Mouse (Mus musculus) thymus, postnatal 14 days (tissue): Measurements from ENCODE around the gene Sbk1.
A peak's percentile ranks its signal among the peaks of the same experiment; 100 is the strongest.
"Not testable (repeated sequence)": the region's sequence is repeated elsewhere in the genome, so short reads cannot be mapped to it uniquely, and the experiment has no call there.

Experiments
- DNase-seq: peaks from one replicate; pipeline ENCODE4 v3.0.0; 2021

Gene Sbk1

DNA sequence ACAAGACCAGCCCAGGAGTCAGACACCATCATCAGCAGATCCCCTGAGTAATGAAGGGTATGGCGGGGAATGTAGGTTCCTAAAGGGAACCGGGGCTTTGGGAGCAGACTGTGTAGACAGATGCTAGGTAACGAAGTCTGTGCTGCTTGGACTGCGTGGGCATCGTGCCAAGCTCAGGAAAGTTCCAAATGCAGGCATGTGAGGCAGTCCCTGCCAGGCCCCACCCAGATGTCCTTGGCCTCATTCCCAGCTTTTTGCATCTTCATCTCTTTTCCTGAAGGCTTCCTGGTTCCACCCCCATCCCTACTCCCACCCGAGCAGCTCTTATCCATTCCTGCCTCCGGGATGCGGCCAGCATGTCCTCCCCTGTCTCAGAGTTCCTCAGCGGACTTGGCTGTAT lies 6.5 kb upstream of the Sbk1 start:
- DNase-seq = no peak

DNA sequence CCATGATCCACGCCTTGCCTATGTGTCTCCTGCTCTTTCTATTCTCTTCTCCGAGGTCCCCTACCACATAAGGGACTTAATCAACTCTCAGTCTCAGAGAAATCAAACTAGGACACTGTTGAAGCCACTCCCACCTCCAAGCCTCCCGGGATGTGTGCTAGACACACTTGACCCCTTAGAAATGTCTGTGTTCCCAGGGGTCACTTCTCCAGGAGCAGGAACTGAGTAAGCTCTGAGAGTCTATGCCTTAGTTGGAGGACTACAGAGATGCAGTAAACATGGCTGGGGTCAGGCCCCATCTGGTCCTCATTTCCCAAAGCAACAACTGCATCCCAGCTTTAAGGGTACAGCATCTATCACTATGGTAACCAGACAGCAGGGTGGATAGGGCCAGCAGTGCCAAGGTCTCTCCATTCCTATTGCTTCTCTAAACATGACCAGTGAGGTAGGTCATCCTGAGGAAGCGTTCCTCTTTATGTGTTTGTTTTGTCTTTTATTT lies 6.0 kb upstream of the Sbk1 start:
- no peak for DNase-seq

DNA sequence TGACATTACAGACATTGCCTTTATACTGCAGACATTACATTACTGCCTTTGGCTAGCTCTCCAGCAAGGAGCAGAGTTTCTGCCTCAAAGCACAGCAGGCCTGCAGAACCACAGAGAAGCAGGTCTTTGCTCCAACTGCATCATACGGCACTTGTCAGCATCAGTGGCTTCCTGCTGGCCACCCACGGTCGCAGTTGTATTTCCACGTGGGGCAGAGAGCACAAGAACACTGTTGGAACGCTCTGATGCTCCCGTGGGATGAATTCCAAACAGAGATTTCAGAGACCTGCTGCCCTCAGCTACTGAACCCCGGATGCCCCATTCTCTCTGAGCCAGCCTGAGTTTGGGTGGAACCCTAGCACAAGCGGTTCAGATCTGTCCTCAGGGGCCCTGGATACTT lies 4.8 kb upstream of the Sbk1 start:
- DNase-seq = no peak

DNA sequence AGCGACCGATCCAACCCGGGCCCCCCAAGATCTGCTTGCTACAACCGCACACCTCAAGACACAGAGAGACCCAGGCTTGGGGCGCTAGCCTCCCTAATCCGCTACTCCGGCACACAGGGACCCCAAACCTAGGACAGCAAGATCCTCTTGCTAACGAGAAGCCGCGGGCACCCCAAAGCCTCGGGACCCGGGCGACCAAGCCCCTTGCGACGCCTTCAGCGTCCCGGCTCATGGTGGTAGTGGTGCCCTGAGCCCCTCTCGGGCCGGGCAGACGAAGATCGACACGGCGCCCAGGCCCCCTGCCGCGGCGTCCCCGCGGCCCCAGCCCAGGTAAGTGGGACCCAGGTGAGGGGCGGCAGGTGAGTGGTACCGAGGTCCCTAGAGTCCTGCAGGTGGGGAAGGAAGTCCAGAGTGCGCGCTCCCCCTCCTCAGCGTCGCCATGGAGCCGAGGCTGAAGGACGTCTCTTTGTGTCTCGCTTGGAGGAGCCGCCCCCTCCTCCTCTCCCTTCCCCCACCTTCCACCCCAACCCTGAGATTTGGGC lies 422 bp downstream of the Sbk1 start:
- peak; percentile 59 for DNase-seq

DNA sequence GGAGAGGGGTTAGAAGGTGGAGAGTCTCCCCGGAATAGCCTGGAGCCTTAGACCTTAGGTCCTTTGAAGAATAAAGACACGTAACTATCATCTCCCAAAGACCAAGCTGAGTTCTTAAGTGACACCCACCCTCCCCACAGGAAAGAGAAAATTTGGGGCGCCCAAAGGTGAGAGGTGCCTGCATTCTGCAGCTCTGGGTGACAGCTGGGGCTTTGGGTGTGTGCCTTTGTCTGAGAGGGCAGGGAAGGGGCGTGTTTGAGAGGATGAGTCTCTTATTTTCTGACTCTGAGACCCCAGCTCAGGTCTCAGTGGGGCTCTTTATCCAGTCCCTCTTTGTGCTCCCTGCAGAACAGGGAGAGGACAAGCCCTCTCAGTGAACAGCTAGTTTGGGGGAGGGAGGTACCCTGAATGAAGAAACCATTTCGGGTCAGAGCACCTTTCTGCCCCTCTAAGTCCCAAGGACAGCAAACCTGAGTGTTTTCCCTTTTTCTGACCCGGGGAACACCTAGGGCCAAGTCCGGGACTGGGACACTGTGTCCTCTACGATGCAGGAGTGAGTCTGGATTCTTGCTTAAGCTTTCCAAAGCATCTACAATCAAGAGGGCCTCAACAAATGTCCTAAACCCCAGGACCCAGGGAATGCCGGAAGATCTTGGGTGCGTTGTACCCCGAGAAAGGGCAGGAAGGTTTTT lies 1.1 kb downstream of the Sbk1 start:
- peak; percentile 74 for DNase-seq

DNA sequence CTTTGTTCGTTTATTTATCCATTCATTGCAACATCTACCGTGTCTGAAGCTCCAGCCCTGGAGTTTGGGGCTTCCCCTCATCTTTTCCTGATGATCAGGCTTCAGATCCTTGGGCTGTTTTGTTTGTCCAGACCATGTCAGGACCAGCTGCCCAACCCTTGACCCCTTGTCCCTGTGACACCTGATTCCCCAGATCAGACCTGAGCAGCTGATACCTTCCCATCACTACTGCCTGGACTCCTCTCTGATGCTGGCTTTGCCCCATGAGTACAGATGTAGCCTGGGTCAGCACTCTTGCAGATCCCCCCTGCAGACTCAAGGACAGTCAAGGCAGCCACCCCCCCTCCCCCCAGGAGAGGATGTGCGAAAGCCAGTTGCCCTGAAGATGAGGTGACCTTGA lies 1.7 kb downstream of the Sbk1 start:
- DNase-seq = no peak

DNA sequence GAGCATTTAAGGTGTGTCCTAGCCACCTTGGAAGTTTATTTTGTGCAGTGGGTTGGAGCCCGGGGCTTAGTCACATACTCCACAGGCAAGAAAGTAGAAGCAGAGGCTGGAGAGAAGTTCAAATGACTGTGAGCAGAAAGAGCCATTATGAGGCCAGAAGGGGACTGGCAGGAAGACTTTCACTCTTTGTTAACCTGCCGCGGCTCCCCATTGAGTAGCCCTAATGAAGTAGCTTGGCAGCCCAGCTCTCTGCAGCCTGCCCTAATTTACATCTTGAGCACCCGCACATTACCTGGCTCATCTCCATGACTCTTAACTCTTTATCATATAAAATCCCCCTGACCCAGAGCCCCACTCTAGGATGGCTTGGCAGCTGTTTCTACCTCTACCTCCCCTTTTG lies 2.2 kb downstream of the Sbk1 start:
- no peak for DNase-seq

DNA sequence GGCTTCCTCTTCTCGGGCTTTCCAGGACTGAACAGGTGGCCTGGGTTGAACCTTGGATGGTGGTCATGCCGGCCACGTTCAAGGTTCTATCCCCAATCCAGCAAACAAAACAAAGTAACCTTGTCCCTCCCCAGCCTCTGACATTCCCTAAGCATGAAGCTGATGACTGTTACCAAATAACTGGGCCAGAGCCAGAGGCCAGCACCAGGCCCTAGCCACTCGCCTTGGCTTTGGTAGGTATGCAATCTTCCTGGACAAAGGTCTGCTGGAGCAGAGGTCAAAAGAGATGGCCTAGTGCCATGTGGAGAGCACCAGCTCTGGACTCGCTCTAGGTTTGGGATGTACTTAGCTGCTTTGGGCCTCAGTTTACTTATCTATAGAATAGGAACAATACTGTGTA lies 3.3 kb downstream of the Sbk1 start:
- no peak for DNase-seq

DNA sequence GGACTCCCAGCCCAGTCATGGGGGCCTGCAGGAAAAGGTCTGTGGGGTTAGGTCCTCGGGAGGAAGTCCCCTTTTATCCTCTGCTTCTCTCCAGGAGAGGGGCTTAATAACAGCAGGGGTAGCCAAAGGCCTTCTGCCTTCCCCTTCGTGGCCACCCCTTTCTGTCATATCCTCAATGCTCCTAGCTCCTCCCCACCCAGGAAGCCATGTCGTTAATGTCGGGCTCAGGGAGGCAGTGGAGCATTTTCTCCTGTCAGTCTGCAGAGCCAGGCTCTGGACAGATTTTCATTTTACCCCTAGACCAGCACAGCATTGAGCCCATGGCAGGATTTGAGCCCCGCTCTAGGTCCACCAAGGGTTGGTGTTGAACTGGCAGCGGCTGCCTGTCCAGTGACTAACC lies 3.9 kb downstream of the Sbk1 start:
- DNase-seq = no peak

DNA sequence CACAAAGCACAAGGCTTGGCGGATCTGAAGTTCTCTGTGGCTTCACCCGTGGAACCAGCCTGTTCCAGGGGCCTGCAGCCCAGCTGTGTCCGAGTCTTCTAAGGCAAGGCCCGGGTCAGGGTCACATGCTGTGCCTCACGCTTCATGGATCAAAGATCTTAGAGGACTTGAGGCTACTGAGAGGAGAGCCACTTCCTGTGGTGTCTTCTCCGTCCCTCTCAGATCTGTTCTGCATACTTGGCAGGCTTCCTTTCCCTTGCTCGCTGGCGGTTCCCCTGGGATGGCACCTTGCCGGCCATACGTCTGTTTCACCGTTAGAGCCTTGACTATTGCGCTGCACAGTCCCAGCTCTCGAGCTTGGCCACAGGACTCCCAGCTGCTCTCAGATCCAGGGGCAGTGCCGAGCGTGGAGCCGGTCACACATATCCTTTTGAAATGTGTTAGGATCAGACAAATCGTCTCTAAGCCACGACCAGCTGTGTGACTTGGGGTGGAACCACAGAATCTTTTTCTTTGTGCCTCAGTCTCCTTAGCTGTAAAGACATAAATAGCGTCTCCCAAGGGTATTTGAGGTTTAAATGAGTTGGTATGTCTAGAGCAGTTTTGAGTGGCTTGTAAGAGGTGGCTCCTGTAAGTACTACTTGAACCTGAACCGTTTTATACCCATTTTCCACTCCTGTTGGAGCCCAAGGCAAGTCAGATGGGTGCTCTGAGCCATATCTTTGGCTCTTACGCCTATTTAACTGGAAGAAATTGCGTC lies 5.3 kb downstream of the Sbk1 start:
- no peak for DNase-seq

DNA sequence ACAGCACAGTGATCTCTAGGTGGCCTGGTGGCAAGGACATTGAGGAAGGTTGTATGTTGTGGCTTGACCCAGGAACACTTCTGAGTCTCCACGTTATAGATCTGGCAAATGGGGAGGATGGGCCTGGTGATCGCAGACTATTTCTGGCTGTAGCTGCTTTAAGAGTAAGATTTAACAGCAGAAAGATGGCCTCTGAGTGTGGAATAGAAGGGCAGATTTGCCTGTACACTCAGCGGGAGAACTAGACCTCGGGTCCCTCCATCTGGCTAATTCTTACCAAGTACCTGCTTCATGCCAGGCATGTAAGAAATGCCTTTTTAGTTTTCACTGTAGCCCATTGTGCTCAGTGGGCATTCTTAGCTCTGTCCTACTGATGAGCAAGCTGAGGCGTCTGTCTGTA lies 6.4 kb downstream of the Sbk1 start:
- no peak for DNase-seq

DNA sequence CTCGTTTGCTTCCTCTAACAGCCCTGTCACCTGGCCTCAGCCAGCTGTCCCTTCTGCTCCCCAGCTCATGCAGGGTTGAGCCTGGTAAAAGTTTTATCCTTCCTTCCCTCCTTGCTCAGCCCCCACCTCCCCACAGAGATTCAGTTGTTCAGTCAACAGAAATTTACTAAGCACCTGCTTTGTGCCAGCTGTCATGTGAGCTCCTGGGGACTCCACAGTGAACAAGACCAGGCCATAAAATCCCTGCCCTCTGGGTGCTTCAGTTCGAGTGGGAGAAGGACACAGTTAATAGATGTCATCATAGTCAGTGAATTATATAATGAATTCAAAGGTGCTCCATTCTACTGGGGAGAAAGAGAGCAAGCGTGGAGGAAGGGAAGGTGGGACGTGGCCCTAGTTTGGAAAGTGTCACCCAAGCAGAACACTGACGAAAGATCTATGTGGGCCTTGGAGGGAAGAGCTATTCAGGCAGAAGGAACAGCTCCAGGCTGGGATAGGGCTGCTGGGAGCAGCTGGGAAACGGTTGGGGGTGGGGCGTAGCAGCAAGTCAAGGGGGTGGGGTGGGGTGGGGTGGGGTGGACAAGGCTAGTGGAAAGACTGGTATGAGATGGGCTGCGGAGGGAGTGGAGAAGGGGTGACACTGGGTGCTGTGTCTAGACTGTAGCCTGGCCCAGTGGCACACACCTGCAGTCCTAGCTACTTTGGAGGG lies 7.5 kb downstream of the Sbk1 start:
- DNase-seq = no peak

DNA sequence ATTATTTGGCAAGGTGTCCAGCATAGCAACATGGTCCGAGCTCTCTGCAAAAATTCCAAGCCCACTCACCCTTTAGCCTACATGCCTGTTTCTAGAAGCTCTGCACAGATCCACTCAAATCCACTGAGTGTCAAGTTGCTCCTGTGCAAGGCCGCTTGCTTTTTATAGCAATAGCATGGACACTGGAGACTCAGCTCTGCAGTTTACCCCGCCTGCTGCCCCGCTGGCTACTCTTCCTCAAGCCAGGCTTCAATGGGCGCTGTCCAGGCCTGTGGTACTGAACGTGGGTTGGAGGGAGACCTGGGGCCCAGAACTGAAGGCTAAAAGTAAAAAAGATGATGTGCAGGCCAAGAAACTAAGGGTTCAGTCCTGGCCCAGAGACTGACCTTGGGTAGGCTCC lies 8.3 kb downstream of the Sbk1 start:
- DNase-seq = no peak

DNA sequence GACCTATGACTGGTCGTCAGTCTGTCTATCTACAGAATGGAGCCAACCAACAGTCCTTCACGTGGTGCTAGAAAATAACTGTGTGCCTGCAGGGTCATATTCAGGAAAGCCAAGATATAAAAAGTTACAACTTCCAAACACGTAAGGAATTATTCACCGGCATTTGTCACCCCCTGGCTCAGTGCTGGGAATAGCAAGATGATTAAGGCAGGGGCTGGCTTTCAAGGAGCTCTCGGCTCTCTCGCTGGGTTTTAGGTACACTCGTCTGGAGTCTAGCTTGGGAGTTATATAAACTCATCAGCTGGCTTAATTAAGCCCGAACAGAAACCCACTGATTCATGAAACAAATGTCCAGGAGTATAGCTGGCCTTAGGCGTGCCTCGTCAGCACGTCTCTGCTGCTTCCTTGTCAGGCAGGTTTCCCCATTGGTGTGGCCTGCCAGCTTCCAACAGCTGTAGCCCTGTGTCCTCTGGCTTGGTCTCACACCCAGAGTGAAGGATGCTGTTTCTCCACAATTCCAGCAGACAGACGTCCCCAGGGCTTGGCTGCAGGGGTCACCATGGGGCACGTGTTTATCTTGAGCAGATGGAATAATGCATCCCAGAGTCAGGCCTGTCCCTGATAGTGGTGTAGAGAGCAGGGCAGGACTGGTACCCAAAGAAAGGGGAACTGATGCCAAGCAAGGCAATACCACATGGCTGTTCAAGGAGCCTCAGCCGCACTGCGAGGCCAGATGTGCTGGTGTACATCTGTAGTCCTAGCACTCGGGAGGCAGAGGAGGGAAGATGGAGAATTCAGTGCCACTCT lies 9.7 kb downstream of the Sbk1 start:
- DNase-seq = no peak

DNA sequence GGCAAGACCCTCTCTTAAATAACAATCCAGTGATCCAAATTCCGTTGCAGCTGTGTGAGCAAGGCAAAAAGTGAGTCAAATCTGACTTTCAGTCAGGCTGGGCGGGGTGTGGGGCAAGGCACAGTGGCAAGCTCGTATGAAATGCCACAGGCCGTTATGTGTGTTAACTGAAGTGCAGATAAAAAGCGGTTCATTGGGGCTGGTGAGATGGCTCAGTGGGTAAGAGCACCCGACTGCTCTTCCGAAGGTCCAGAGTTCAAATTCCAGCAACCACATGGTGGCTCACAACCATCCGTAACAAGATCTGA lies 10.2 kb downstream of the Sbk1 start:
- not testable (repeated sequence) for DNase-seq

DNA sequence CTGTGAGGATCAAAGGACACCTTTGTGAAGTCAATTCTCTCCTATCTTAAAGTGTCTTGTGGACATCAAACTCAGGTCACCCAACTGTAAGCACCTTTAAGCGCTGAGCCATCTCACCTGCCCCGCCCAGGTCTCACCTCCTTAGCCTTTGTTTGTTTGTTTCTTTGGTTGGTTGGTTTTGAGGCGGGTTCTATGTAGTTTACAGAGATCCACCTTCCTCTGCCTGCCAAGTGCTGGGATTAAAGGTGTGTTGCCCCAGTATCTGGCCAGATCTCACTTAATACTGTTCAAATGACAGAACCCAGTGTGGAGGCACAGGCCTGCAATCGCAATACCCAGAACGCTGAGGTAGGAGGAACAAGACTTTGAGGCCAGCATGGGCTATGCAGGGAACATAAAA lies 11.6 kb downstream of the Sbk1 start:
- DNase-seq = no peak

DNA sequence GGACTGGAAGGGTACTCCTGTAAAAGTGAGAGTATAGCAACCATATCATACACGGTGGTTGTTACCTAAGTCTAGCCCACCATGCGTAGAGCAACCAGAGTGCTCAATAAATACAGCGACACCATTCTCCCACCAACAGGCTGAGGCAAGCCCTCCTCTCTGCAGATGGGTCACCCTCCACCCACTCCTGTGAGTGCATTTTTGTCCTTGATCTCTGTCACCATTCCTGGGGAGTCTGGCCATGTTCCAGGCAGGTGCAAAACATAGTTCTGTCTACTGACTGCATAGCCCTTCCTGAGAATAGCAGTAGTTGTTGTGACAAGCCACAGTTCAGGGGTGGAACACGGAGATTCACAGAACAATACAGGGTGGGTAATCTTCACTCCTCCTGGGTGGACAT lies 12.0 kb downstream of the Sbk1 start:
- DNase-seq = no peak

DNA sequence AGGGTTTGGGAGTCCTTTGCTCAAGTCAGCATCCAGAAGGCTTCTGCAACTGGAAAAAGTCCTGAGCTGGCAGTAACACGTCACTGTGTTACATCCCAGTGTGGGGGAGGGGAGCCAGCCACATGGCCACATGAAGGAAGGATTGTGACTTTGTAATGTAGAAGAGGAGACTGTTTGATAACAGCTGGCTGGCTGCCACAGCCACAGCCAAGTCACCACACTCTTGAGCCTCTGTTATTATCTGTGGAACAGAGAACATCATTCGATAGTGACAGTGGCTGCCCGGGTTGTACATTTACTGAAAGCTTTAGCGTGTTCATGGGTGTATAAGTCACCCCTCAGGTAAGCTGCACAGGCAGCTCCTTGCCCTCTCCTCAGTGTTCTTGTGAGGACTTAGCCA lies 12.4 kb downstream of the Sbk1 start:
- peak; percentile 72 for DNase-seq

DNA sequence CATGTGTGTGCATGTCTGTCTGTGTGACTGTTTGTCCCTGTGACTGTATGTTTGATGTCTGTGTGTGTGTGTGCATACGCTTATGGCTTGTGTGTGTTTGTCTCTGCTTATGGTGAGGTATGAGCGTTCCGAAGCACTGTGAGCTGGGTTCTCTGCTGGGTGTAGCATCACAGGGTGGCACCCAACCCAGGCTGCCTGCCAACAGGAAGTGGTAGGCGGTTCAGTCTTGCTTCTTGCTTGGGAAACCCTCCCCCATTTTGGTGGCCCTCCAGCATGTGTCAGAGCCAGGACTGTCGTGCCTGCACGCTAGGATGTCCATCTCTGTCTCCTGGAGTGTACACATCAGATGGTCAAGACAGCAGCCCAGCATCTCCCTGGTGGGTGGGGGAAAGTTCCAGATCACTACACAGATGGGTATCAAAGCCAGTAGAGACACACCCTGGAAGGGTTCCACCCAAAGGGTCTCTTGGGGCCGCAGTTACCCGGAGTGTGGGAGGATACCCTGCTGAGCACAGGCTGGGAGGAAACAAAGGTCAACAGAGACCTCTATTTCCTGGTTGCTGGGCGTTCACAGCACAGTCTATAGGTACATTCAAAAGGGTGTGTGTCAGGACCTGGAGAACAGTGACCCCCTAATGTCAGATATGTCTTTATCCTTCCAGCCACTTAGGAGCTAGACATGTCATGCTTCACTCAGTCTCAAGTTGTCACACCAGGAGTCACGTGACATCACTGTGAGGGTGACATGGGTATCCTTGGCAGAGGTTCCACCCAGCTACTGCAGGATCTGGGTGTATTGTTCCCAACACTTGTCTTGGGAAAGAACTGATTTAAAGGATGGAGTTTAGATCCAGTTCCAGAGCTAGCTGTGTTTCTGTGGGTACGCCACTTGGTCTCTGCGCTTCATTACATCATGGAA lies 13.1 kb downstream of the Sbk1 start:
- peak; percentile 87 for DNase-seq

DNA sequence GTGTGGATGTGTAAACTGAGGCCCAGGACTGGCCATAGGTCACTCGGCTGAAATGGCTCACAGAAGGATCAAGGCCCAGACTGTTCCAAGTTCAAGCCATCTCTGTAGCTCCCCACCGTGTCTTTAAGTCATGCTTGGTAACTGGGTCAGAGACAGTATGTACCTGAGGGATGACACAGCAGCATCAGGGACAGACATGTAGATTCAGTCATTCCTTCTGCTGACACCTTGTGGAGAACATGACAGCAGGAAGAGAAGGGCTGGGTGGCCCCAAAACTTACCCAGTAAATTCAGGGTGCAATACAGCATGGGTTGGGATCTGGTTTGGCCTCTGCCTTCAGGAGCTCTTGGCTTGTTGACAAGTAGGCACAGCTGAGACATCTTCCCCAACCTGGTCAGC lies 13.9 kb downstream of the Sbk1 start:
- DNase-seq = peak; percentile 46

DNA sequence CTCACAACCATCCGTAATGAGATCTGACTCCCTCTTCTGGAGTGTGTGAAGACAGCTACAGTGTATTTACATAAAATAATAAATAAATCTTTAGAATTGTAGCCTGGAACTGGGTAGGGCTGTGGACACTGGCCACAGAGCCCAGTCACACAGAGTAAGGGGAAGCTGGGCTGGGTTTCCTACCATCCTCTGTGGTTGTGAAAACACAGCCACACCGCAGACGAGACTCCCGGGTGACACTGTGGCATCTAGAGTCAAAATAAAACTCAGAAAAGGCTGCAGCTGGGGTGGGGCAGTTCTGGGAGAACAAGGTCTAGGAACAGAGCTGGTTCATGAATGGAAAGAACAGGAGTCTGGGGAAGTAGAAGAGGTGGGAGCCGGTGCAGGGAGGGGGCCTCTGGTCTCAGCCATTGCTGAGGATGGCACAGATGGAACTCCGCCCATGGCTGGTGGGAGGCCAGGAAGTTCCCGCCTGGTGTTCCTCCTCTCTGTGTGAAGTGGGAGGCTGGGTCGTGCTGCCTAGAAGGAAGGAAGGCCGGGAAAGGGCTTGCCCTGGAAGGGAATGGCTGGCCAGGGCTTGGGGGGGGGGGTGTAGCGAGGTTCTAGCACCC lies 15.2 kb downstream of the Sbk1 start:
- no peak for DNase-seq
